Mouse (Mus musculus) cerebellum, adult 11 months (tissue): ENCODE results near the gene Sfn.

Experiments used
- DNase-seq: peaks from one replicate; pipeline ENCODE4 v3.0.0; 2022

Sfn gene

GRCm38 (mm10) chr4:133574843-133575202, 27.1 kb downstream of the Sfn start:
- no peak for DNase-seq

DNA sequence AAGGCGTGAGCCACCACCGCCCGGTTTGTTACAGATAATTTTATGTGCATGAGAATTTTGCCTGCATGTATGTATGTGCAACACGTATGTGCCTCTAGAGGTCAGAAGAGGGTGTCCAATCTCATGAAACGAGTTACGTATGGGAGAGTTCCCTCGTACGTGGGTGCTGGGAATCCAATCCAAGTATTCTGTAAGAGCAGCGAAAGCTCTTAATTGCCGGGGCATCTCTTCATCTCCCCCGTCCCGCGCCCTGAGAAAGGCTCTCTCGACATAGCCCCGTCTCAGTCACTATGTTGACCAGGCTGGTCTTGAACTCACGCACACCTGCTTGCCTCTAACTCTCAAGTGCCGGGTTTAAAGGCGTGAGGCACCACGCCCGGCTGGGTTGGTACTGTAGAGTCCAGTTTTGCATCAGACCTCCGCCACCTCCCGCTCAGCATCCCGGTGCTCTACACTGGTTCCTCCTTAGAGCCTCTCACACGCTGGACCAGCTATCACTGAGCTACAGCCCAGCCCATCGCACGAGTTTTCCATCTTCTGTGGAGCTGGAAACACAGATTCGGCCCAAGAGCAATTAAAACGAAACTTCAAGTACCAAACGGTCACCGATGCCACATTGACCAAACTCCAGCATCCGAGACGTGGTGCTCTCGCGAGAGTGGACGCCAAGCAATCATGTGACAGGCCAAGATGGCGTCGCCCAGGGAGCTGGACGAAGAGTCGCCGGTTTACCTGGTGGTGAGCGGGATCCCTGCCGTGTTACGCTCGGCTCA, 27.7 kb downstream of the Sfn start, which contains the start of gene Gpatch3:
Gene Gpatch3 (plus strand): TSS at position 676 of the 773 bp plus-strand sequence.
- DNase-seq: peak; percentile 88

GRCm38 (mm10) chr4:133570066-133570466, 31.9 kb downstream of the Sfn start:
- no peak for DNase-seq

DNA sequence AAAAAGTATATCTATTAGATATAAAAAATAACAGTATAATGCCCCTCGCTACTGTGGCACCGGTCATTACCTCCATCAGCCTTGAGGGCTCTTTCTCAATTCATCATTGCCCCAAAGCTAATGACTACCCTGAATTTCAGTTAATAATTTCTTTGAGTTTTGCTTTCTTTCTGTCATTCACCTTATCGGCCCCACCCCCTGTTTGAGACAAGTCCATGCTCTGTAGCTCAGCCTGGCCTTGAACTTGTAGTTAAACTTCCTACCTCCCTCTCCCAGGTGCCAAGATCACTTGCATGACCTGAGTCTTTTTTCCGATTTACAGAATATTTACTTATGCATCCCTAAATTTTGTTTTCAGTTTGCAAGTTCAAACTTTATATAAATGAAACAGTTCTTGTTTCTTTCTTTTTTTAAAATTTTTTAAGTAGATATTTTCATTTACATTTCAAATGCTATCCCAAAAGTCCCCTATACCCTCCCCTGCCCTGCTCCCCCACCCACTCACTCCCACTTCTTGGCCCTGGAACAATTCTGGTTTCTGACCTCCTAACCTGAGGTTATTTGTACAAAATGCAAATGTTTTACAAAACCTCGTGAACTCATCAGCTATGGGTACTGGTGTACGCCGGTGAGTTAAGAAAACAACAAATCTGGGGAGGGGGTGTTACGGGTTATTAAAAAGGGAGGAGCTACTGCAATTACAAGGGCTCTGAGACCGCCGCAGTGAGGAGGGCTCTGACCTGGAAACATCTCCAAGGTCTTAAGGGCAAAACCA, 32.5 kb downstream of the Sfn start:
- no peak for DNase-seq

GRCm38 (mm10) chr4:133567251-133567650, 34.7 kb downstream of the Sfn start:
- no peak for DNase-seq

GRCm38 (mm10) chr4:133563123-133563571, 38.8 kb downstream of the Sfn start:
- DNase-seq: peak; percentile 80

- DNase-seq: no peak
Measured at GRCm38 (mm10) chr4:133561622-133562021, 40.3 kb downstream of the Sfn start.

GRCm38 (mm10) chr4:133559846-133560245, 42.1 kb downstream of the Sfn start:
- DNase-seq: no peak

- DNase-seq: no peak
Measured at GRCm38 (mm10) chr4:133557041-133557717, 44.8 kb downstream of the Sfn start.

- no peak for DNase-seq
Measured at GRCm38 (mm10) chr4:133553448-133554330, 48.3 kb downstream of the Sfn start.

DNA sequence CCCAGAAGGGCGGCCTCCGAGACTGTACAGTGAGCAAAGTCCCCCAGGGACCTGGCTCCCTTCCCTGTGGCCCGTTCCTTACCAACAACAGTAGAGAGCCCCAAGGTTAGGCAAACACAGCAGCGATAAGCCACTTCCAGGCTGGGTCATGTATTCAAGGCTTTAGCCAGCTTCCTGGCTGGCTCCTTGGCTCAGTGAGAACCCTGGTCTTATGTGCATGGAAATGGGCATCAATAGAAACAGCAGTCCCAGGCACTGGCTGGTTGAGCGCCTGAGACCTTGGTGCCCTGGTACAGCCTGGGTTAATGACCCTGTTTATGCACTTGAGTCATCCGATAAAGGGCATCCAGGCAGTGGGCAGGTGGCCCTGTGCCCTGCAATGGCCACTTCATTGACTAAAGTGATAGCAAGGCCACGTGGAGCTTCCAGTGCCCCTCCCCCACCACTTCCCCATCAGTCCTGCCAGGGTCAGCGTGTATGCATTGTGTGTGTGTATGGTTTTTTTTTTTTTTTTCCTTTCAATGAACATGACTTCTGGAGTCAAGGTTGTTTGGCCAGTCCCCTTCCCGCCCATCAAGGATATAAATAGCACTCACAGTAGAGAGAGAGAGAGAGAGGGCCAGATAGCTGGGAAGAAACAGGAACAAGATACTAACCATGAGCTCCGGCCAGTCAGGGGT, 49.1 kb downstream of the Sfn start, which contains the start of gene Nr0b2:
Gene Nr0b2 (plus strand): TSS at position 609 of the 680 bp plus-strand sequence.
- DNase-seq: no peak

GRCm38 (mm10) chr4:133552029-133552428, 49.9 kb downstream of the Sfn start:
- no peak for DNase-seq
